Mouse (Mus musculus) urinary bladder, postnatal 36 days (tissue): Measurements from ENCODE around the gene Neb.
"Not testable (repeated sequence)": the region's sequence is repeated elsewhere in the genome, so short reads cannot be mapped to it uniquely, and the experiment has no call there.

ENCODE experiments used
- DNase-seq, 2 experiments: peaks; one replicate each; pipeline ENCODE4 v3.0.0; 2022; ENCODE audit warnings: low spot score in 2 of 2, mixed read lengths in 1 of 2

Gene Neb

DNA sequence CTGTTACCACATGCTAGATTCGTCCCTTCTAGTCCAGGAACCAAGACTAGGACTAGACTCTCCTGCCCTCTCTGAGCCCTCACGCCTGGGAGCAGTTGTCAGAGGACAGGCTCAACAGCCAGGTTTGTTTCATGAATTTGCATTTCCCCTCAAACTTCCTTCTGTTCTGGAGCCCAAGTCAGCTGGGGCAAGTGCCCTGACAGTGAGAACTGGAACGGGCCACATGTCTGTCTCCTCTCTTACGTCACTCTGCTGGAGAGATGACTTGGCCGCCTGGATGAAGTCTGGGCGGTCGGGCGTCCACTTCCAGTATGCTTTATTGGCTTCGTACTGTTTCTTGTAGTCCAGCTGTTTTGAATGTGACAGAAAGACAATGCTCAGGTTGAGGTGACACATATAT, 200.5 kb downstream of the Neb start:
- DNase-seq, result no peak

DNA sequence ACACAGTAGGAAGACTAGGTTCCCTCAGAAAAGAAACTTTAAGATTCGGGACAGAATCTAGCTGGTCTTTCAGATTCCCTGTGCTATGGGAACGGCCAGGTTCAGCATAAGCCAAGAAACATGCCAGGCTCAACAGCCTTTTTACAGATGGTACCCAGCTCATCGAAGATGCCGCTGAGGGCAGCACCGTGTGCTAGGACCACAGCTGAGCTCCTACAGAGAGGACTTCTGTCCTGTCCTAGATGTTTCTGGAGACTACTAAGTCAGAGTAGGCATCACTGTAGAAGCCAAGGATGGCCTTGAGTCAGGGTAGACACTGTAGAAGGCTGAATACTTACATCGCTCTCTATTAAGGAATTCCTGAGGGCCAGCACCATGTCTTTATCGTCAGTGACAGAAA, 201.1 kb downstream of the Neb start:
- no peak for DNase-seq

DNA sequence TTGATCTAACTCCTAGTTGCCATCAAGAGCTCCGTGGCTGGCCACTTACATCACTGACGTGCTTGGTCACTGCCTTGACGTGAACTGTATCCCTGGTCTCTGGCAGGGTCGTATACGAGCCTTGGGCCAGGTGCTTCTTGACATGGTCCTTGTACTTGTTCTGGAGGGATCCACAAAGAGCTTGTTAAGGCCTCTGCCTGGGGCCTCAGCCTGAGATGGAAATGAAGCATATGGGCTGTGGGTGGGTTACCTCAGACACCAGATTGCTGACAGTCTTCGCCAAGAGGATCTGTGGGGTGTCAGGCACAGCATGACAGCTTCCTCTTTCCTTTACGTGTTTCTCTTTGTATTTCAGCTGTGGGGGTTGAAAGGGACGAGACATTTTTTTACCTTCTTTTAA, 201.7 kb downstream of the Neb start:
- no peak for DNase-seq

DNA sequence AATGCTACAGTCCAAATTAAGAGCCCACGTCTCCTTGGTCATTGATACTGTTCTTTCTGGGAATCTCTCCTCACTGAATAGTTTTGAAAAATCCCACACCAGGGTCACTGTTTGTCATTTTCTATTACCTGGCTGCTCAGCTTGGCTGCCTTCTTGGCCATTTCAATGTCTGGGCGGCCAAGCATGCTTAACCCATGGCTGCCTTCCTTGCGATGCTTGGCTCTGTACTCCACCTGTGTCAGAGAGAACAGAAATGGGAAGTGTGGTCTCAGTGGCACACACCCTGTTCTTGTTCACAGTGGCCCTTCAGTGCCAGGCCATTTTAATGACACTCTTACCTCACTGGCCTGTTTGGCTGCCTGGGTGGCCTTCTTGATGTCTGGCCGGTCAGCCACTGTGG, 203.3 kb downstream of the Neb start:
- DNase-seq, result no peak

DNA sequence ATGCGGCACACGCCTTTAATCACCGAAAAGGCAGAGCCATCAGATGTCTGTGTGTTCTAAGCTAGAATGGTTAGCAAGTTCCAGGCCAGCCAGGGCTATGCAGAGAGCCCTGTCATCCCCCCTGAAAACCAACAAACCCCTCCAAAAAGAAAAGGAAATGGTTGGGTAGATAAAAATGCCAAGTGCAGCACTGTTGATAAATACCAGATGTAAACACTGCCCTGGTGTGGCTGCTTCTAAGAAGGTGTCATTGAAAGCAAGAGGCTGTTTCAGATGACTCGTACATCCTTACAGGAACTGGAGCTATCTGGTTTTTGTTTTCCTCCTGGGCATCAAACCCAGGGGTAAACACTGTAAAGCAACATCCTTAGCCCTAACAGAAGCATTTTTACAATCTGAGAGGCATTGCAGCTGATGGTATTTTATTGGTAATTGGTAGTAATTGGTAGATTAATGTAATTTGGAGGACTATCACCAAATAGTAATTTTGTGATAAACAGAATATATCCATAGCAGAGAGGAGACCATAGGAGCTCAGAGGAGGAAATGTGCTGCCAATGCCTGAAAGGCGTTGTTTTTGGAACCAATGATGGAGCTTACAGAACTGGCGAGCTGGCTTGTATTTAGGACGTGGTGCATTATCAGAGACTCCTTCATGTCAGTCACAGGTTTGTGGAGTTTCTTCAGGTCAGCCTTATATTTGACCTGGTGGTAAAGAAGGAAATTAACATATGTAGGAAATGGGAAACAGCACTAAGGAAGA, 208.8 kb downstream of the Neb start:
- no peak for DNase-seq

DNA sequence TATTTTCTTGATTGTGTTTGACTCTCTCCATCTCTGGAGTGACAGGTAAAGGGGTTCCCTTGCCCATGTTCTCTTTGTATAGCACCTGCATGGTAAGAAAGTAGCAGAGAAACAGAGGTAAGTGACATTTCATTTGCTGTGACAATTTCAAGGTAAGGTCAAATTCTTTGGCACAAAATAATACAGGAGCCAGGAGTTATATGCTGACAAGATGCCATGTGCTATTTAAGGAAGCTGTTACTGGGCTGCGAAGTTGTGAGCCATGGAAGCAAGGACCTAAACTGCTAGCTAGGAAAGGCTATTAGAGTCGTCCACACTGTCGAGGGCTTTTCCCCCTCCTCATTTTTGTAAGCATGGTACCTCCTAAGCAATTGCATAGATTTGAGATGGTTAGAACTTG, 225.2 kb downstream of the Neb start:
- DNase-seq, result no peak

DNA sequence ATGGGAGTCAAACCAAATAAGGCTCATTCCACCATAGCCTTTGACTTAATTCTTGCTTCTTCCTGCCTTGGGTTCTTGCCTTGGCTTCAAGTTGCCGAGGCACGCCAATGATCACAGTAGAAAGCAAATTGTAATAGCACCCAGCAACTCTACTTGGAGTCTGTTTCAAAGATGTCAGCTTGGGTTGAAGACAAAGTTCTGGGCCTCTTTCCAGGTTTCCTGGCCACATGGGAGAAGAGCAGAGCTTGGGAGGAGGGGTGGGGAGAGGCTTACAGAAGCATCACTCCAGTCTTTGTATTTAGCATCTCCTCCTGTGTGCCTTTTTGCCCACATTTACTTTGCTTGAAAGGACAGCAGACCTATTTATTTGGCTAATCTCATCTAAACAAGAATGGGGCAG, 244.9 kb downstream of the Neb start:
- DNase-seq, result peak in 1 of 2 experiments; percentile 12

DNA sequence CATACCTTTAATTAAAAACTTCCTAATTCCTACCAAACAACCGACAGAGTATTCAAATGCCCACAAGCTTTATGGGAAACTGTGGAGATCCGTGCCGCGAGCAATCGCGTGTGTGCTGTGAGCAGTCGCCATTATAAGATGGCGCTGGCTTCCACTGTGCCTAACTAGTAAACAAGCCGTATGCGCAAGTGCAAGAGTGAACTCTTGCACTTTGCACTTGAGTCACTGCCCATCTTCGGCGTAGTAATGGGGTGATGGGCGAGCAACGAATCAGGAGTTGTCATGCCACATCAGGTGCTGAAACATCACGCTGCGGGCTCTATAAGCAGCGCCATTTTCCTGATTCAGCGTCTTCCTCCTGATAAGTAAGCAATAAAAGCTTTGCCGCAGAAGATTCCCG, 246.9 kb downstream of the Neb start:
- not testable (repeated sequence) for DNase-seq

DNA sequence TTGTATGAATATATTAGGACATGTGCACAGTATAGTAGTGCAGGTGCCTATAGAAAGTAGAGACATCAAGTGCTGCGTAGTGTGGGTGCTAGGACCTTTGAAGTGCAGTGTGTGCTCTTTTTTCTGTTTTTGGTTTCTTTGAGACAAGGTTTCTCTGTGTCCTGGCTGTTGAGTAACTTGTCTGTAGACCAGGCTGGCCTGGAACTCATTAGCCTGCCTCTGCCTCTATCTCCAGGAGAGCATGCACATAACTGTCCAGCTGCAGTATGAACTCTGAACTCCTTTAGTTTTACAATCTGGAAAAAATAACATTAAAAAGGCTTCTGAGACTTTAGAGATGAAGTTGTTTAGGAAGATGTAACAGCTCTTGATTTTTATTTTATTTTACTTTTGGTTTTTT, 264.2 kb downstream of the Neb start:
- no peak for DNase-seq
